Mouse (Mus musculus) left cerebral cortex, postnatal 25 days (tissue): ENCODE measurements at regions not wholly inside any gene's neighbourhood (a gene's known extent, or its start where the extent isn't known, plus 50 kb on each side); places are given as distances from the start of the nearest gene placed in this dataset.
A peak's percentile ranks its signal among the peaks of the same experiment; 100 is the strongest.
"Not testable (repeated sequence)": the region's sequence is repeated elsewhere in the genome, so short reads cannot be mapped to it uniquely, and the experiment has no call there.

Experiments
- DNase-seq, 2 experiments: peaks; one replicate each; pipeline ENCODE4 v3.0.0; 2022; ENCODE audit warnings: low spot score in 2 of 2, mixed read lengths in 1 of 2
- intact Hi-C: fragments of 180-260 bp; cut with DNase I; formaldehyde crosslinking; loops from one replicate; pipeline ENCODE4 v1.15.1; 2025

DNA sequence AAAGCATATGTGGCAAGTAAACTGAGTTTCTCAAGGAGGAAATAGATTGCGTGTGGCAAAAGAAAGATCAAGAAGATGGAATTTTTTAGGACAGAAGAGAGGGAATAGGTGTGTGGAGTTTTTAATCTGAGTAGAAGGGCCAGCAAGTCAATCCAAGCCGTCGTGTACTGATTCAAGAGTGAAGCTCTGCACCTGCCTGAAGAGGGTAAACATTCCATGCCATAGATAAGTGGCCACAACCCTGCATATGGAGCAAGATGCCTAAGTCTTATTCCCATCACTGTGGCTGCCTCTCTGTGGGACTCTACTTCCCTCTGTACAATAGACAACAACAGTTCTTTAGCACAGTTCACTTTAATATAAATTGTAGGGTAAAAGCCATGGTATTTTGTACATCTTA is 443.4 kb downstream of the Tns1 start:
- no peak for DNase-seq
- intact Hi-C loops, result no loop called here

DNA sequence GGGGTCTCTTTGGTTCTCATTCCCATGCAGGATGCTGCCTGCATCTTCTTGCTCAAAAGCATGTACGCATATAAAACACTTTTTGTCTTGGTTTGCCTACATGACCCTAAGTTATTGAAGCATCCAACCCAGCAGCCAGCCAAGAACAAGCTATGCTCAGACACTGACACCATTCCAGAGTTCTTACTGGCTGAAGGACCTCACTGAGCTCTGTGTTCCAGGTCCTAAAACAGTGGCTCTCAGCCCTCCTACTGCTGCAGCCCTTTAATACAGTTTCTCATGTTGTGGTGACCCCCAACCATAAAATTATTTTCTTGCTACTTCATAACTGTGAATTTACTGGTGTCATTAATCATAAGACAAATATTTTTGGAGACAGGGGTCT is 450.4 kb downstream of the Tns1 start:
- DNase-seq, result no peak
- intact Hi-C loops, result no loop called here

GRCm38 (mm10) chr1:73673191-73673850 is 450.9 kb downstream of the Tns1 start:
- peak in 1 of 2 experiments; percentile 26 for DNase-seq
- intact Hi-C loops, result no loop called here

DNA sequence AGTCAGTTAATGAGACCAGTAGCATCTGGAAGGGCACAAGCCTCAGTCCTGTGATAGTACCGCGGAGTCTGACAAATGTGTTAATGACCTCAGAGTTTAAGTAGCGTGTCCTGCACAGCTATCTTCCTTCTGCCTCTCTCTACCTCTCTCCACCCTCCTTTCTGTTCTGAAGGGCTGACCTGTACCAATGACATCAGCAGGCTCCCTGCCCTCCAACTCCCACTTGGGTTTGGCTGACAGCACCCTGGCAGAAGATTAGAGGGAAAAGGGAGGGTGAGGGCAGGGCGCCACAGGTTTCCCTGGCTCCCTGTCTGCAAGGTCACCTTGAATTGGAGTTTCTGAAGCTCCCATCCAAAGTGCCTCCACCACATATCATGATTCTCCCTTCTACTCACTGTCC is 452.0 kb downstream of the Tns1 start:
- DNase-seq, result no peak
- intact Hi-C loops, result no loop called here

DNA sequence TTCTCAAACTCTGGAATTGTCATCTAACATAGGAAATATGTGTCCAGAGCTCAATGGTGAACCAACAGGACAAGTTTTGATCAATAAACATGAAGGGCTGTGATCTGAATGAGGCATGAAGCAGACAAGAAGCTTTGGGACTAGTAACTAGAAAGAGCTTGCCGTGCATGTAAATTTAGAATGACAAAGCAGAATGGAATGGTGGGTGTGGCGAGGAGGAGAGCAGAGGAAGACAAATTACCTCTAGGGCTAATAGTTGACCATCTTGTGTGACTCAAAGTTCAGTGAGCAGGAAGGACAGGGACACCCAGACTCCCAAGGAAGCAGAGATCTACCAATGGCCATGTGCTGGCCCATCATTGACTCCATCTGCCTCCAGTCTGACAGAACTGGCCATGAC is 455.6 kb downstream of the Tns1 start:
- intact Hi-C loops, result no loop called here
- DNase-seq, result no peak

- intact Hi-C loops, result no loop called here
- DNase-seq, result no peak
Observed at GRCm38 (mm10) chr1:73663546-73663945, 460.7 kb downstream of the Tns1 start.

DNA sequence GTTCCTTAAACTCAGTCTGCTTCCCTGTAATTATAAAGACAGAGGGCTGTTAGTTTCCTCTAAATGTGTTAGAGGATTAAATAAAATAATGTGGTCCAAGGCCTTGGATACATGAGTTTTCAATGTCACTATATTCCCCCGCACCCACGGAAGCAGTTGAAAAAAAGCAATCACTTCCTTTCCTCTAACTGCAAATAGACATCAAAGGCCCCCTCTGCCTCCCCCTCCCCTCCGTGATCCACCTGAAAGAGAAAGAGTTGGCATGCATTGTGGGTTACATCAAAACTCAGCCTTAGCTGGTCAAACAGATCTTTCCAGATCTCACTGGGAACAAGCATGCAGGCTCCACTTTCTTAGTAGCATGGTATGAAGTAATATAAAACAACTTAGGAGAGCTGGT is 479.2 kb downstream of the Tns1 start:
- DNase-seq, result no peak
- intact Hi-C loops, result no loop called here

DNA sequence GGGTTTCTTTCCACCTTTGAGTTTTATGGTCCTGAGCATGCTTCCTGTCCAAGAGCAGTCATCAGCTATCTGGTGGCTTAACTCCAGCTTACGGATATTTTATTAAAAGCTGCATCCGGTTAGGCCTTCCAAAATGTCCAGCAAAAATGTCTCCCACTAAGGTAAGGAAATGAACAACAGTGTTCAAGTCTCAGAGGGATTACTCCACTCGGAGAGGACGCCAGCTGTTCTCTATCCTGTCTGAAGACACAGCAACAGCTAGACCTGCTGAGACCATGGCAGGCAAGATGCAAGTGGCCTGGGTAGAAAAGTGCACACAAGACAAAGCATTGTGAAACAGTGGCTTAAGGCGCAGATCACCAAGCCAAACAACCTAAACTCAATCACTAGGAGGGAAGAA is 479.9 kb downstream of the Tns1 start:
- intact Hi-C loops, result no loop called here
- no peak for DNase-seq

- no peak for DNase-seq
- intact Hi-C loops, result no loop called here
Observed at GRCm38 (mm10) chr1:73643431-73643830, 480.8 kb downstream of the Tns1 start.

DNA sequence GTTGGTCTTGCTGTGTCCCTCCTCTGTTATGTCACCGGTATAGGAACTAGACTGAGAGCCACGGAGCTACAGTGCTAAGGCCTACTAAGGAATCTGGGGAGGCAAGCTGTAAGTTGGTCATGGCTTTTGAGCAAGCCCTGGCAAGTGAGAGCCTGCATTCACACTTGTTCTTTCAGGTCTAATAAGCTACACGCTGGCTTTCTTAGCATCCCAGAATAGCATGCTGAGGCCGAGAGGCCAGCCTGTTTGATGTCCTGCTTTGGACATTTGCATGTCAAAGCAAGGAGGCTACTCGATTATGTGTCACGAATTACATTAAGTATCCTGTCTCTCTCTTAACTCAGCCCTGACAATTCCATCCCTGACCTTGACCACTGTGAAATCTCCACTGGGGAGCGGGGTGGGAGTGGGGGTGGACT is 481.5 kb downstream of the Tns1 start:
- intact Hi-C loops, result no loop called here
- DNase-seq, result peak in 1 of 2 experiments; percentile 10

DNA sequence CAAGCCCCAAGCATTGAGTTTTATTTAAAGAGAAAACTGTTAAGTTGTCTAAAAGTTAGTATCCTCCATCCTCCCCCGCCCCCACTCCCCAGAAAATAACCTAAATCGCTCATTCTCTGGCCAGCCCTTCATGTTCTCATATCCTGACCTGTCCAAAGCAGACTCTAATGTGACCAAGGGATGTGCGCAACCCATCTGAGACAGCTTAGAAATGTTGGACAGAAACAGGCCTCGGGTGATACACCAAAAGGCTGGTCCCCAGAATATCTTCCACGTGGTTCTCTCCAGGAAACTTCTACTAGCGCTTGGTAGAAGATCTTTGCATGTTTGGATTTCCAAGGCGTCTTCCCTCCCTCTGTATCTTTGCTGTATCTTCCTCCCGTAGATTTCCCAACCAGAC is 482.8 kb downstream of the Tns1 start:
- intact Hi-C loops, result no loop called here
- DNase-seq, result no peak

DNA sequence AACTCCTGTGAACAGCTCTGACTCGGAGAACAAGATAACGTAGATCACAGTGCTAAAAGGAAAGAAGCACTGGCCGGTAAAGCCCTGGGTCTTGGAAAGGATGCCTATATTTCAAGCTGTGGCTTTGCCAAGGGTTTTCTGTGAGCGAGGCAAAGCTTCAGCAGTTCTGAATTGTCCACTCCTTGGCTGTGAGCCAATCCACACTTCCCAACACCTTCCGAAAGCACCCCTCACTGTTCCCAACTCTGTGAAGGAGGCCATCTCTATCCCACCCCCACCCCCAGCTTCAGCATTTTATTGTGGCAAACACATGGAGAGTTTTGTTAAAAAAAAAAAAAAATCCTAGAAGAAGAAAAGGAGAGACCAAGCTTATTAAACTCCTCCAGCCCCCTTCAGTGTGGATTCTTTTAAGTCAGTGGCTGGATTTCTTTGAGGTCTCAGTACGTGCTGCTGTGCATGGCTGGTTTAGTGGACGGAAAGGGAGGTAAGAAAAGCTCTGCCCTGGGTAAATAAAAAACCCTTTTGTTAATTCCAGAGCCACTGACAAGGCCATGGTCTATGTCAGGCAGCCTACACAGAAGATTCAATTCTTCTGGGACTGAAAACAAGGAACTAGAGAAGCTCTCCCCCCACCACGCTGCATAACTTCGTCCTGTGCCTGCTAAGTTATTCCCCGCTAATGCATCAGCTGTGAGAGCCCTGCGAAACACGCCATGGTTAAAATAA is 483.4 kb downstream of the Tns1 start:
- intact Hi-C loops, result no loop called here
- DNase-seq, result no peak

GRCm38 (mm10) chr1:73635709-73636108 is 488.5 kb downstream of the Tns1 start:
- DNase-seq, result no peak

GRCm38 (mm10) chr1:73634871-73635270 is 489.4 kb downstream of the Tns1 start:
- DNase-seq, result no peak
- intact Hi-C loops, result no loop called here

More at GRCm38 (mm10) chr1:73635709-73636108, 488.5 kb downstream of the Tns1 start:
- intact Hi-C loops, result no loop called here

GRCm38 (mm10) chr1:73633071-73633470 is 491.2 kb downstream of the Tns1 start:
- intact Hi-C loops, result no loop called here

GRCm38 (mm10) chr1:73630363-73630762 is 493.9 kb downstream of the Tns1 start:
- DNase-seq, result no peak
- intact Hi-C loops, result no loop called here

More at GRCm38 (mm10) chr1:73633071-73633470, 491.2 kb downstream of the Tns1 start:
- no peak for DNase-seq

DNA sequence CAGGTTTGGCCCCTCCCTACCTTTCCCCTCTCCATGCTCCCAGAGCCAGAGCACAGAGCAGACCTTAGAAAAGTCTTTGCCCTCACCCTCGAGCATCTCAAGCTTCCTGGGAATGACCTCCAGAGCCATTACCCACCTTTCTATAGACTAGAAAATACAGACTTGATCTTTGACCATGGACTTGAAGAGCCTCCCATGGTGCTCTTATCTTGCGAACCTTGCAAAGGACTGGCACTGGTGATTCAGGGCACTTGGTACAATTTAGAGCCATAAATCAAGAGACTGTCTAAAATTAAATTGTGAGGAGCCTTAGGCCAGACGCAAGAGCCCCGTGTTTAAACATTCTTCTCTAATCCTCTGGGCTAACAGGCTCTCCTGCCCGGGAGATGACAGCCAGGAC is 498.9 kb downstream of the Tns1 start:
- intact Hi-C loops, result no loop called here
- no peak for DNase-seq

GRCm38 (mm10) chr1:73621121-73621520 is 503.1 kb downstream of the Tns1 start:
- intact Hi-C loops, DNase-seq: not testable (repeated sequence)

GRCm38 (mm10) chr1:73618551-73619170 is 505.6 kb downstream of the Tns1 start:
- intact Hi-C loops, result loop anchor here (1.0 to 5.0 kb wide), 3 partner anchors 209 to 741 kb away; no protein-coding TSS in a partner anchor
- DNase-seq, result peak; percentile 32 to 57

DNA sequence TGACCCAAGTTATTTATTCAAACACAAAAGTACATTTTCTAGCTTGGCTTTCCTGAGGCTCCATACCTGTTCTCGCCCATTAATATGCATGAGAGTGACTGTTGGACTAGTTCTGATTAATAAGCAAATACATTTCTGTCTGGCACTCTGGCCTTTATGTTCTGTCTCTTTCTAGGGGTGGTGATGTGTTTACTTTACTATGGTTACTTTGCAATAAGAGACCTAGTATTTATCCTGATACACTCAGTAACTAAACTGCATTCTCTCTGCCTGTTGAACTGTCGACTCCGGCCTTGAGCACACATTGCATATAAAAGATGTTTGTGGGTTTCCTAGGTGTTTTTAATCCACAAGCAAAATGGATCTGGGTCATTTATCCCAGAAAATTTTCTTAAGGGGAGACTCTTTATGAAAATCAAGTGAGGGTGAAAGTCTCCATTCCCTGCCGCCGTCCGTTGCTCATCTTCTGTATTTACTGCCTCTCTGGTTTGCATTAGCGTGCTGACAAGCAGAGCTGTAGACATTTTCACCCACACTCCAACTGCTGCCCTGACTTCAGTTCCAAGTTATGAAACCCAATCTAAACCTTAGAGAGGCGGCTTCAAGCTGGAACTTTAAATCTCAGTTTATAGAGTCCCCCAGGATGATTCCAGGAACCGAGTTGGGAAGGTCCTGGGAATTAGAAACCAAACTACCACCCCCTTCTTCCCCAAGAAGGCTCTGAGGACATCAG is 530.4 kb downstream of the Tns1 start:
- DNase-seq, result peak in 1 of 2 experiments; percentile 61

More for the DNA sequence above, 530.4 kb downstream of the Tns1 start:
- intact Hi-C loops, result no loop called here
